Mouse (Mus musculus) ES-CJ7 (cell line): ENCODE data around the gene Hspbap1.

Experiments
- DNase-seq: peaks from one replicate; pipeline ENCODE4 v3.0.0; 2011; ENCODE audit warnings: low read depth, low spot score

Hspbap1 gene

DNA sequence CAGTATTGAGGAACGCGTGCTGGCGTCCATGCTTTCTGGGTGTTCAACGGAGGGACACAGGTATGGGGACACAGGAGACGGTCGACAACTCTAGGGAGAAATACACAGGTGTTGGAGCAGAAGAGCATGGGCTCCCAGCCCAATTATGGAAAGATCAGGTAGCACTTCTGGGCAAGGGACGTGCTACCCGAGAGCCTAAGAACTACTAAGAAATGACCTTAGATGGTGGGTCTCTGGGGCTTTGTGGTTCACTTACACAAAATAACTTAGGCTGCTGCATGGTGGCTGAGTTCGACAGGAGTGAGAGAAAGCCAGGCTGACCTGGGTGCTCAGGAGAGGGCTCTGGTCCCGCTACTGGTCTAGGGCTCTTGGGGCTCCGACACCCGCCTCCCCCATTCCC, 101.7 kb downstream of the Hspbap1 start:
- DNase-seq, result no peak

DNA sequence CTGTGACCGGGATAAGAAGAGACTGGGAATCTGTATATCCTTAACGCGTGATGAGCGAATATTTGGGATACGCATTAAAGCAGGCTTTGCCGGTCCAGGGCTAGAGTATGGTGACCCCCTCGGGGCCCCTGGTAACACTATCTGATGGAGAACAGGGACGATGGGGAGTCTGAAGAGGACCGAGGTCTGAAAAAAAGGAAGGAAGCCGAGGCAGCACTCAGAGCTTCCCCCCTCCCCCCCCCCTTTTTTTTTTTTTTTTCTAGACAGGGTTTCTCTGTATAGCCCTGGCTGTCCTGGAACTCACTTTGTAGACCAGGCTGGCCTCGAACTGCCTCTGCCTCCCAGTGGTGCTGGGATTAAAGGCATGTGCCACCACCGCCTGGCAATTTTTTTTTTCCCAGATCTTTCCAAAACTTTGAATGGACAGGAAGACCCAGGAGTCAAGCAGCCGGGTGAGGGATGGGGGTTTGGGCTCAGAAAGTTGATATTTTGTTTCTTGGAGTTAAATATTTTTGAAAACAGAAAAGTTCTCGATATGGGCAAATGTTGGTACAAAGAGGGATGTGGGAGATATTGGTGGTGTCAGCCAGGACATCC, 102.3 kb downstream of the Hspbap1 start:
- no peak for DNase-seq

DNA sequence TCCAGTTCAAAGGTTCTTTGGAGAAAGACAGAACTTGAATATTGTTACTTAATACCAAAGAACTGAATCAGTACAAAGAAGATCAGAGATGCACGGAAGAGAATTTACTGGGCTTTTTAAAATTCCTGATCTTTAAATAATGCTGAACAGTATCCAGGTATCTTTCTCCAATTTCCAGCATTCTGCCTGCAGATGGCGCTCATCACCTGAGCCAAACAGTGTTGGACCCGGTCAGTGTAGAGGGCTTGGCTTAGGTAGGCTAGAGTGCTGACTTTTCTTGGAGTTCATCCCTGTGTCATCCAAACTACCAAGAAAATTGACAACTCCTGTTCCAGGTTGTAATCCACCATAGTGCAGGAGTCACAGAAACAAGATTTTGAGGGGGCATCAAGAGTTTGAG, 104.2 kb downstream of the Hspbap1 start:
- peak; percentile 73 for DNase-seq
